Mouse (Mus musculus): ENCODE measurements around the gene Tex13c2. TPM values are rescaled to one million over a fixed set of nuclear protein-coding genes. Genes with fewer than 3 reads are reported as not detected.

Tex13c2 gene
- total and polyA plus RNA-seq, 2 experiments from 2014 or later: not detected

DNA sequence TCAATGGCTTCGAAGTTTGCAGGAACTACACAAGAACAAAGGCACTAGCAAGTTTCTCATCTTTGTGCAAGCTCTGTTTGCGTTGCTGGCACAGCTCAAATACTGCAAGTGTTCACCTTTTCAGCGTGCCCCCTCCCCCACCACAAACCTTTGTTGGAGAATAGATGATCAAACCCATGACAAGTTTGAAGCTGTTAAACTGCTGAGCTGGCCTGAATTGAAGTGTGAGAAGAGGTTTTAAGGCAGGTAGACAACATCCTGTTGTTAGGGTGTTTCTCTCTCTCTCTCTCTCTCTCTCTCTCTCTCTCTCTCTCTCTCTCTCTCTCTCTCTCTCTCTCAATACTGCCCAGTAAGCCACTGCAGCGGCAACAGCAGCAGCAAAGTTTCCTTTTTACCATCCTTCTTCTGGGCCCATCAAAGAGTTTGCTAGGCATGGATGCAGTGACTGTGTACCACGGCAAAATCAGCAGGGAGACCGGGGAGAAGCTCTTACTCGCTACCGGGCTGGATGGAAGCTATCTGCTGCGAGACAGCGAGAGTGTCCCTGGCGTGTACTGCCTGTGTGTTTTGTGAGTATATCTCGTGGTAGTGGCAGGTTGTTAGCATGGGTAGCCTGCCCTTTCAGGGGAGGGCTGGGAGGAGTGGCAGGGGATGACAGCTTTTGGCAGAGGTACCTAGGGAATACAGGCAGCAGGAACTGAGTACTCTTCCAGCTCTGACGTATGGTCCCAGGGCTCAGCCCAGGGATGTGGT lies 13.0 kb downstream of the Tex13c2 start, which contains the start of gene Sh2d1a:
Gene Sh2d1a (plus strand): TSS at position 163 of the 753 bp plus-strand sequence.
- Histone ChIP-seq H3K4me1 (ENCODE audit: control insufficient read depth, insufficient read depth) (no peaks in the 10 kb centered on the region), H3K4me3 (ENCODE audit: low read depth, low read length) (peak within 1 kb of the TSS; percentile 8; the same call in 1 of the 2 replicates), H3K9me3 (replicated peaks; ENCODE audit: control insufficient read depth, low read length) (no peaks in the 10 kb centered on the region), H3K27me3 (ENCODE audit: control insufficient read depth, insufficient read depth, low read length) (no peaks in the 10 kb centered on the region), H3K4me2 (ENCODE audit: low read depth, low read length) (no peak within 1 kb of the TSS), H3K9ac (replicated peaks; ENCODE audit: low read depth, low read length) (no peak within 1 kb of the TSS), H3K36me3 (replicated peaks; ENCODE audit: control insufficient read depth, insufficient read depth, low read length) (no peaks in the 10 kb centered on the region), H3K27ac (ENCODE audit: low read depth) (no peak within 1 kb of the TSS)
- WGBS: 72% methylated on average over 13 of the region's 13 CpGs
- no peak for DNase-seq (ENCODE audit: low spot score)
- ATAC-seq (ENCODE audit: insufficient read depth, low read depth): no peak
- TF ChIP-seq CTCF (IDR thresholded peaks at IDR 0.05; ENCODE audit: low read depth) (no peak), EP300 (IDR thresholded peaks at IDR 0.05; ENCODE audit: low read depth) (no peak)

DNA sequence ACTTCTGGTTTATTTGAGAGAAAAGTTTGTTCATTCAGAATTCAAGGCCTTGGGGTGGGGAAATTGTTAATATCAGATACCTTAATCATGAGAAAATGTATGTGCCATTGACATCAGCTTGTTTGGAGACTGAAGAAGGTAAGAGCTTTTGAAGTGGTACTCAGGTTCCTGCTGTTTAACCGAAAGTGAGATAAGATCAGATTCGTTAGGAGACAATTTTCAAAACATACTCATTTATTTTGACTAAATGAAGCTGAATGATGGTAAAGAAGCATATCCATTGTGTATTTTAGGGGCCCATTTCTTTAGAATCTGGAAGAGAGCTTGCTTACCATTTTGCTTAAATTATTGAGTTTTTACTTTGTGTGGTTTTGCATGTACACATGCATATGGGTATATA lies 21.6 kb downstream of the Tex13c2 start:
- ATAC-seq (ENCODE audit: insufficient read depth, low read depth) (no peak), DNase-seq (ENCODE audit: low spot score) (no peak)
- Histone ChIP-seq H3K27ac (ENCODE audit: low read depth) (no peak overlapping the region), H3K27me3 (ENCODE audit: control insufficient read depth, insufficient read depth, low read length) (no peaks in the 10 kb centered on the region), H3K36me3 (replicated peaks; ENCODE audit: control insufficient read depth, insufficient read depth, low read length) (no peaks in the 10 kb centered on the region), H3K9ac (replicated peaks; ENCODE audit: low read depth, low read length) (no peak overlapping the region), H3K4me1 (ENCODE audit: control insufficient read depth, insufficient read depth) (no peaks in the 10 kb centered on the region), H3K4me2 (ENCODE audit: low read depth, low read length) (no peak overlapping the region), H3K4me3 (ENCODE audit: low read depth, low read length) (no peak overlapping the region), H3K9me3 (replicated peaks; ENCODE audit: control insufficient read depth, low read length) (no peaks in the 10 kb centered on the region)
- 63% methylated on average over 2 of the region's 2 CpGs for WGBS
- TF ChIP-seq EP300 (IDR thresholded peaks at IDR 0.05; ENCODE audit: low read depth): no peak
- no peak for TF ChIP-seq CTCF (IDR thresholded peaks at IDR 0.05; ENCODE audit: low read depth)

DNA sequence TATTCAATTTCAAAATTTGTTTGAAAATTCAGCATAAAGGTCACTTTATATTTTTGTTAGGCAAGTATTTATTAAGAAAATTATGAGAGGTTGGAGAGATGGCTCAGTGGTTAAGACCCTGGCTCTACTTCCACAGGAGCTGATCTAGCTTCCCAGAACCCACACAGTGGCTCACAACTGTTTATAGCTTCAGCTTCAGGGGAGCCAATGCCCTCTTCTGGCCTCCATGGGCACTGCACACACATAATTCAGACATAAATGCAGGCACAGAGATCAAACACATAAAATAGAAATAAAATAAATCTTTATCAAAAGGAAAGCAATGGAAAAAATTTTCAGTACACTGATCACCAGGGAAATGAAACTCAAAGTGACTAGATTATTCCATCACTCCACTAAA lies 23.1 kb downstream of the Tex13c2 start:
- H3K9me3 ChIP-seq (replicated peaks; ENCODE audit: control insufficient read depth, low read length): no peaks in the 10 kb centered on the region
- no peak overlapping the region for H3K9ac ChIP-seq (replicated peaks; ENCODE audit: low read depth, low read length)
- H3K4me3 ChIP-seq (ENCODE audit: low read depth, low read length): no peak overlapping the region
- no peaks in the 10 kb centered on the region for H3K36me3 ChIP-seq (replicated peaks; ENCODE audit: control insufficient read depth, insufficient read depth, low read length)
- no peak overlapping the region for H3K4me2 ChIP-seq (ENCODE audit: low read depth, low read length)
- TF ChIP-seq CTCF (IDR thresholded peaks at IDR 0.05; ENCODE audit: low read depth) (peak; percentile 30), EP300 (IDR thresholded peaks at IDR 0.05; ENCODE audit: low read depth) (no peak)
- no peak for DNase-seq (ENCODE audit: low spot score)
- no peak for ATAC-seq (ENCODE audit: insufficient read depth, low read depth)
- no peaks in the 10 kb centered on the region for H3K4me1 ChIP-seq (ENCODE audit: control insufficient read depth, insufficient read depth)
- H3K27ac ChIP-seq (ENCODE audit: low read depth): no peak overlapping the region
- no peaks in the 10 kb centered on the region for H3K27me3 ChIP-seq (ENCODE audit: control insufficient read depth, insufficient read depth, low read length)

DNA sequence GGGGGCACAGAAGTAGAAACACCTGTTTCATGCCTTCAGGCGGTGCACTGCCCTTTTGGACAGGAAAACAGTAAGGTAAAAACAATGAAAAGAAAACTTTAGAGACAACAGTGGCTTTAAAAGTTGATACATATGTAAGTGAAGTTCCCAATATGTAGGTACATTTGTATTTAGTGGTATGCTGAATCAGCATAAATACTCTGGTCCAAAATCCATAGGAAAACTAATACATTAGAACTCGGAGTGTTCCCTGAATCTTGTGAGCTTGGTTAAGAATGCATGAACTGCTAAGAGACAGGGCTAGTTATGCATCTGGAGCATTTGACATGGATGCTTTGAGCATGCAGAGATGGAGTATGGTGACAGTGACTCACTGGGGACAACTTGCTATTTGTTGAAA lies 33.4 kb downstream of the Tex13c2 start:
- Histone ChIP-seq H3K9ac (replicated peaks; ENCODE audit: low read depth, low read length) (no peak overlapping the region), H3K27me3 (ENCODE audit: control insufficient read depth, insufficient read depth, low read length) (no peaks in the 10 kb centered on the region), H3K36me3 (replicated peaks; ENCODE audit: control insufficient read depth, insufficient read depth, low read length) (no peaks in the 10 kb centered on the region), H3K4me3 (ENCODE audit: low read depth, low read length) (no peak overlapping the region), H3K9me3 (replicated peaks; ENCODE audit: control insufficient read depth, low read length) (no peaks in the 10 kb centered on the region), H3K4me2 (ENCODE audit: low read depth, low read length) (no peak overlapping the region), H3K27ac (ENCODE audit: low read depth) (no peak overlapping the region), H3K4me1 (ENCODE audit: control insufficient read depth, insufficient read depth) (no peaks in the 10 kb centered on the region)
- ATAC-seq (ENCODE audit: insufficient read depth, low read depth) (no peak), DNase-seq (ENCODE audit: low spot score) (no peak)
- TF ChIP-seq CTCF (IDR thresholded peaks at IDR 0.05; ENCODE audit: low read depth) (no peak), EP300 (IDR thresholded peaks at IDR 0.05; ENCODE audit: low read depth) (no peak)
- WGBS: 79% methylated on average over 2 of the region's 2 CpGs

DNA sequence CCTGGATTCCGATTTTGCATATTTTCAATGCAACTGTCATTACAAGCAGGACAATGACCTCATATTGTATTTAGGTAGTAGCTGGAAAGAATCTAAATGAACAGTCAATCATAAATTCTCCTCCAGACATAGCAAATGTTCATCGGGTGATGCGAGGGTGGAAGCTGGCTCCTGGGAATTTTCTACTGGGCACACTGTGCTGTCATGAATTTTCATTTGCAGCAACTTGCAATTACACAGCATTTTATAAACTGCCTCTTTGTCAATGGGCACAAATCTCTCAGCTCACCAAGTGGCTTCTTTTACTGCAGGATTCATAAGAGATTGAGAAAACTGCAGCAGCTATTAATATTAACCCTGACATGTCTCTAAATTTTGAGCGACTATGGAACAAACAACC lies 41.2 kb downstream of the Tex13c2 start:
- 69% methylated on average over 4 of the region's 4 CpGs for WGBS
- H3K4me3 ChIP-seq (ENCODE audit: low read depth, low read length): no peak overlapping the region
- no peak for TF ChIP-seq EP300 (IDR thresholded peaks at IDR 0.05; ENCODE audit: low read depth)
- H3K4me2 ChIP-seq (ENCODE audit: low read depth, low read length): no peak overlapping the region
- no peak overlapping the region for H3K27ac ChIP-seq (ENCODE audit: low read depth)
- H3K9me3 ChIP-seq (replicated peaks; ENCODE audit: control insufficient read depth, low read length): no peaks in the 10 kb centered on the region
- no peaks in the 10 kb centered on the region for H3K27me3 ChIP-seq (ENCODE audit: control insufficient read depth, insufficient read depth, low read length)
- DNase-seq (ENCODE audit: low spot score) (no peak), ATAC-seq (ENCODE audit: insufficient read depth, low read depth) (no peak)
- H3K36me3 ChIP-seq (replicated peaks; ENCODE audit: control insufficient read depth, insufficient read depth, low read length): no peaks in the 10 kb centered on the region
- no peaks in the 10 kb centered on the region for H3K4me1 ChIP-seq (ENCODE audit: control insufficient read depth, insufficient read depth)
- no peak overlapping the region for H3K9ac ChIP-seq (replicated peaks; ENCODE audit: low read depth, low read length)

All from heart, postnatal 0 days (tissue).